Mouse (Mus musculus) G1E (cell line): Measurements from ENCODE around the gene Nphp4.

Source experiments
- CTCF ChIP-seq: IDR thresholded peaks from 2 replicates; pipeline ENCODE4 v1.5.1; 2012; ENCODE audit warnings: low read depth, low read length, inconsistent platforms, mixed read lengths
- POLR2AphosphoS5 ChIP-seq: IDR thresholded peaks from 2 replicates; pipeline ENCODE4 v1.6.1; 2012; ENCODE audit warnings: low read depth, low read length, inconsistent platforms; ENCODE audit not compliant: insufficient replicate concordance
- TAL1 ChIP-seq: conservative IDR thresholded peaks from 2 replicates; pipeline ENCODE4 v1.6.1; 2012; ENCODE audit warnings: low read depth, low read length, inconsistent platforms, mixed read lengths

DNA sequence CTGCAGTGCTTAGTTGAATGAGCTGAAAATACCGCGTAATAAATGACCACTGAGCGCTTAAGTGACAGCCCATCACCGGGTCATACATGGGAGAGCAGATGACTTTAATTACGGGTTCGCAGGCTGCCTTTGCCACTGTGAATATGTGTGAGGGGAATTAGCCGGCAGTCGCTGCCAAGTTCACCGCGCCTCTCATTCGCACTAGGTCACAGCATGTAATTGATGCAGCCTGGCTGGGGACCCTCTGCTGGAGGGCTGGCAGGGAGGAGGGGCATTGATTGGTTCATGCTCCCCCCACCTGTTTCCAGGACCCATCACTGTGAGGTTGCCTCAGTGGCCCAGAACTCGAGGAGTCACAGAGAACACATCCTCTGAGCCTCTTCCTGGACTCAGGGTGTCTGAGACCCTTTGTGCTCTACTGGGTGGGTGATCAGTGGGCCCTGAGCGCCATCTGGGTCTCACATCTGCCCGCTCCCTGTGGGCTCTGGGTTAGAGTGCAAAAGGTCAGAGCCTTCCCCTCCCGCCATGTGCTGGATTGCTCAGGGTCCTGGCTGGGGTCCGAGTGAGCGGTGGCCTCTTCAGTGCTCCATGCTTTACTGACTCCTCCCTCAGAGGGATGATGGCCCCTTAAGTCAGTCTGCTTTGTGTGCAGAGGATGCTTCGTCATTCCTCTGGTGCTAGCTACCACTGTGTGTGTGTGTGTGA is 35.9 kb downstream of the Nphp4 start:
- TF ChIP-seq CTCF, result no peak
- no peak for TF ChIP-seq POLR2AphosphoS5
- TF ChIP-seq TAL1, result no peak
